Mouse (Mus musculus): Measurements from ENCODE around the gene Hist1h3g. TPM values are rescaled to one million over a fixed set of nuclear protein-coding genes. Genes with fewer than 3 reads are reported as not detected.

Gene Hist1h3g
- polyA plus RNA-seq, 1 experiment from 2014 or later, result not detected

Other genes starting within 250 kb of the Hist1h3g start
- gene Zfp322a, start 166.2 kb upstream of the Hist1h3g start, polyA plus RNA-seq (2014; fragmentation: Illumina TruSeq; extraction: RNeasy Lipid Tissue Mini Kit (QIAGEN cat#74804); ENCODE audit: low read depth, low replicate concordance), result 57.7 TPM
- gene Abt1, start 111.6 kb upstream of the Hist1h3g start, polyA plus RNA-seq (2014; fragmentation: Illumina TruSeq; extraction: RNeasy Lipid Tissue Mini Kit (QIAGEN cat#74804); ENCODE audit: low read depth, low replicate concordance), result 2.4 TPM
- gene Btn1a1, start 69.5 kb upstream of the Hist1h3g start, polyA plus RNA-seq (2014; fragmentation: Illumina TruSeq; extraction: RNeasy Lipid Tissue Mini Kit (QIAGEN cat#74804); ENCODE audit: low read depth, low replicate concordance), result not detected
- gene Btn2a2, start 46.6 kb upstream of the Hist1h3g start, polyA plus RNA-seq (2014; fragmentation: Illumina TruSeq; extraction: RNeasy Lipid Tissue Mini Kit (QIAGEN cat#74804); ENCODE audit: low read depth, low replicate concordance), result not detected
- gene Hist1h4h, start 4.4 kb upstream of the Hist1h3g start, polyA plus RNA-seq (2014; fragmentation: Illumina TruSeq; extraction: RNeasy Lipid Tissue Mini Kit (QIAGEN cat#74804); ENCODE audit: low read depth, low replicate concordance), result not detected
- gene Hist1h2af, start 1.5 kb upstream of the Hist1h3g start, polyA plus RNA-seq (2014; fragmentation: Illumina TruSeq; extraction: RNeasy Lipid Tissue Mini Kit (QIAGEN cat#74804); ENCODE audit: low read depth, low replicate concordance), result not detected
- gene Hist1h2bh, start 8.0 kb downstream of the Hist1h3g start, polyA plus RNA-seq (2014; fragmentation: Illumina TruSeq; extraction: RNeasy Lipid Tissue Mini Kit (QIAGEN cat#74804); ENCODE audit: low read depth, low replicate concordance), result 1.2 TPM
- not detected for gene Hist1h3f, start 8.6 kb downstream of the Hist1h3g start, polyA plus RNA-seq (2014; fragmentation: Illumina TruSeq; extraction: RNeasy Lipid Tissue Mini Kit (QIAGEN cat#74804); ENCODE audit: low read depth, low replicate concordance)
- gene Hist1h4f, start 16.2 kb downstream of the Hist1h3g start, polyA plus RNA-seq (2014; fragmentation: Illumina TruSeq; extraction: RNeasy Lipid Tissue Mini Kit (QIAGEN cat#74804); ENCODE audit: low read depth, low replicate concordance), result not detected
- gene Hist1h1d, start 17.8 kb downstream of the Hist1h3g start, polyA plus RNA-seq (2014; fragmentation: Illumina TruSeq; extraction: RNeasy Lipid Tissue Mini Kit (QIAGEN cat#74804); ENCODE audit: low read depth, low replicate concordance), result 3.8 TPM
- not detected for gene Hist1h3e, start 26.9 kb downstream of the Hist1h3g start, polyA plus RNA-seq (2014; fragmentation: Illumina TruSeq; extraction: RNeasy Lipid Tissue Mini Kit (QIAGEN cat#74804); ENCODE audit: low read depth, low replicate concordance)
- gene Hist1h2ae, start 35.8 kb downstream of the Hist1h3g start, polyA plus RNA-seq (2014; fragmentation: Illumina TruSeq; extraction: RNeasy Lipid Tissue Mini Kit (QIAGEN cat#74804); ENCODE audit: low read depth, low replicate concordance), result not detected
- not detected for gene Hist1h2bg, start 36.0 kb downstream of the Hist1h3g start, polyA plus RNA-seq (2014; fragmentation: Illumina TruSeq; extraction: RNeasy Lipid Tissue Mini Kit (QIAGEN cat#74804); ENCODE audit: low read depth, low replicate concordance)
- gene Hist1h2bf, start 38.8 kb downstream of the Hist1h3g start, polyA plus RNA-seq (2014; fragmentation: Illumina TruSeq; extraction: RNeasy Lipid Tissue Mini Kit (QIAGEN cat#74804); ENCODE audit: low read depth, low replicate concordance), result not detected
- not detected for gene Hist1h2ad, start 39.0 kb downstream of the Hist1h3g start, polyA plus RNA-seq (2014; fragmentation: Illumina TruSeq; extraction: RNeasy Lipid Tissue Mini Kit (QIAGEN cat#74804); ENCODE audit: low read depth, low replicate concordance)
- gene Hist1h3d, start 40.3 kb downstream of the Hist1h3g start, polyA plus RNA-seq (2014; fragmentation: Illumina TruSeq; extraction: RNeasy Lipid Tissue Mini Kit (QIAGEN cat#74804); ENCODE audit: low read depth, low replicate concordance), result 0.49 TPM
- gene Hist1h4d, start 46.2 kb downstream of the Hist1h3g start, polyA plus RNA-seq (2014; fragmentation: Illumina TruSeq; extraction: RNeasy Lipid Tissue Mini Kit (QIAGEN cat#74804); ENCODE audit: low read depth, low replicate concordance), result 0.40 TPM
- 17.8 TPM for gene Hist1h2be, start 85.7 kb downstream of the Hist1h3g start, polyA plus RNA-seq (2014; fragmentation: Illumina TruSeq; extraction: RNeasy Lipid Tissue Mini Kit (QIAGEN cat#74804); ENCODE audit: low read depth, low replicate concordance)
- gene Hist1h1e, start 87.1 kb downstream of the Hist1h3g start, polyA plus RNA-seq (2014; fragmentation: Illumina TruSeq; extraction: RNeasy Lipid Tissue Mini Kit (QIAGEN cat#74804); ENCODE audit: low read depth, low replicate concordance), result 7.7 TPM
- gene Hist1h2ac, start 148.5 kb downstream of the Hist1h3g start, polyA plus RNA-seq (2014; fragmentation: Illumina TruSeq; extraction: RNeasy Lipid Tissue Mini Kit (QIAGEN cat#74804); ENCODE audit: low read depth, low replicate concordance), result 3.4 TPM
- gene Hist1h2bc, start 148.8 kb downstream of the Hist1h3g start, polyA plus RNA-seq (2014; fragmentation: Illumina TruSeq; extraction: RNeasy Lipid Tissue Mini Kit (QIAGEN cat#74804); ENCODE audit: low read depth, low replicate concordance), result 366 TPM
- not detected for gene Hist1h1t, start 160.4 kb downstream of the Hist1h3g start, polyA plus RNA-seq (2014; fragmentation: Illumina TruSeq; extraction: RNeasy Lipid Tissue Mini Kit (QIAGEN cat#74804); ENCODE audit: low read depth, low replicate concordance)
- gene Hist1h4c, start 163.0 kb downstream of the Hist1h3g start, polyA plus RNA-seq (2014; fragmentation: Illumina TruSeq; extraction: RNeasy Lipid Tissue Mini Kit (QIAGEN cat#74804); ENCODE audit: low read depth, low replicate concordance), result 6.6 TPM
- 29.7 TPM for gene Hfe, start 175.4 kb downstream of the Hist1h3g start, polyA plus RNA-seq (2014; fragmentation: Illumina TruSeq; extraction: RNeasy Lipid Tissue Mini Kit (QIAGEN cat#74804); ENCODE audit: low read depth, low replicate concordance)
- gene Hist1h1c, start 203.4 kb downstream of the Hist1h3g start, polyA plus RNA-seq (2014; fragmentation: Illumina TruSeq; extraction: RNeasy Lipid Tissue Mini Kit (QIAGEN cat#74804); ENCODE audit: low read depth, low replicate concordance), result 67.6 TPM
- gene Hist1h3c, start 210.2 kb downstream of the Hist1h3g start, polyA plus RNA-seq (2014; fragmentation: Illumina TruSeq; extraction: RNeasy Lipid Tissue Mini Kit (QIAGEN cat#74804); ENCODE audit: low read depth, low replicate concordance), result not detected
- gene Hist1h2bb, start 211.3 kb downstream of the Hist1h3g start, polyA plus RNA-seq (2014; fragmentation: Illumina TruSeq; extraction: RNeasy Lipid Tissue Mini Kit (QIAGEN cat#74804); ENCODE audit: low read depth, low replicate concordance), result not detected
- not detected for gene Hist1h2ab, start 215.7 kb downstream of the Hist1h3g start, polyA plus RNA-seq (2014; fragmentation: Illumina TruSeq; extraction: RNeasy Lipid Tissue Mini Kit (QIAGEN cat#74804); ENCODE audit: low read depth, low replicate concordance)
- gene Hist1h3b, start 216.8 kb downstream of the Hist1h3g start, polyA plus RNA-seq (2014; fragmentation: Illumina TruSeq; extraction: RNeasy Lipid Tissue Mini Kit (QIAGEN cat#74804); ENCODE audit: low read depth, low replicate concordance), result not detected
- gene Hist1h4b, start 221.6 kb downstream of the Hist1h3g start, polyA plus RNA-seq (2014; fragmentation: Illumina TruSeq; extraction: RNeasy Lipid Tissue Mini Kit (QIAGEN cat#74804); ENCODE audit: low read depth, low replicate concordance), result not detected
- gene Hist1h4a, start 225.8 kb downstream of the Hist1h3g start, polyA plus RNA-seq (2014; fragmentation: Illumina TruSeq; extraction: RNeasy Lipid Tissue Mini Kit (QIAGEN cat#74804); ENCODE audit: low read depth, low replicate concordance), result not detected
- gene Hist1h3a, start 227.0 kb downstream of the Hist1h3g start, polyA plus RNA-seq (2014; fragmentation: Illumina TruSeq; extraction: RNeasy Lipid Tissue Mini Kit (QIAGEN cat#74804); ENCODE audit: low read depth, low replicate concordance), result not detected
- gene Hist1h1a, start 228.2 kb downstream of the Hist1h3g start, polyA plus RNA-seq (2014; fragmentation: Illumina TruSeq; extraction: RNeasy Lipid Tissue Mini Kit (QIAGEN cat#74804); ENCODE audit: low read depth, low replicate concordance), result not detected
- gene Trim38, start 234.5 kb downstream of the Hist1h3g start, polyA plus RNA-seq (2014; fragmentation: Illumina TruSeq; extraction: RNeasy Lipid Tissue Mini Kit (QIAGEN cat#74804); ENCODE audit: low read depth, low replicate concordance), result not detected

All from kidney, adult 10 weeks (tissue).